Mouse (Mus musculus) heart, embryonic 12.5 days (tissue): ENCODE data around the gene Capn7. TPM values are rescaled to one million over a fixed set of nuclear protein-coding genes. Genes with fewer than 3 reads are reported as not detected.

ENCODE experiments used
- ATAC-seq: fragments of 200-750 bp; cut with Nextera tagmentation; 2 replicates; pipeline ENCODE4 v1.8.0; 2017; ENCODE audit warnings: moderate TSS enrichment, moderate library complexity; ENCODE audit not compliant: insufficient number of reproducible peaks, low FRiP score
- H3K27ac ChIP-seq: fragments of 300-500 bp; sonication (generic); 2 replicates; pipeline ENCODE4 v1.5.1; 2016; ENCODE audit warnings: mild to moderate bottlenecking, moderate library complexity; ENCODE audit not compliant: poor library complexity, severe bottlenecking
- H3K27me3 ChIP-seq: fragments of 300-500 bp; sonication (generic); replicated peaks from 2 replicates; pipeline ENCODE4 v1.6.1; 2016; ENCODE audit warnings: mild to moderate bottlenecking, moderate library complexity
- H3K36me3 ChIP-seq: fragments of 300-500 bp; sonication (generic); 2 replicates; pipeline ENCODE4 v1.6.1; 2016; ENCODE audit warnings: mild to moderate bottlenecking, moderate library complexity
- H3K4me1 ChIP-seq: fragments of 300-500 bp; sonication (generic); replicated peaks from 2 replicates; pipeline ENCODE4 v1.6.1; 2016; ENCODE audit warnings: mild to moderate bottlenecking
- H3K4me2 ChIP-seq: fragments of 300-500 bp; sonication (generic); 2 replicates; pipeline ENCODE4 v1.6.1; 2016; ENCODE audit warnings: mild to moderate bottlenecking, moderate library complexity
- H3K4me3 ChIP-seq: fragments of 300-500 bp; sonication (generic); 2 replicates; pipeline ENCODE4 v1.5.1; 2016; ENCODE audit warnings: mild to moderate bottlenecking
- H3K9ac ChIP-seq: fragments of 300-500 bp; sonication (generic); 2 replicates; pipeline ENCODE4 v1.6.1; 2016; ENCODE audit warnings: mild to moderate bottlenecking, moderate library complexity
- H3K9me3 ChIP-seq: fragments of 300-500 bp; sonication (generic); replicated peaks from 2 replicates; pipeline ENCODE4 v1.6.1; 2016; ENCODE audit warnings: mild to moderate bottlenecking, moderate library complexity
- whole genome bisulfite sequencing: fragments of 180-500 bp; shearing (Covaris S2); methylation state at CpG from one replicate; pipeline ENCODE4 v1.1.7; 2016; 5-methylcytosine and 5-hydroxymethylcytosine counted together
- polyA plus RNA-seq: library from polyadenylated mRNA; unstranded; fragments of >200 nt; fragmentation: Nextera tagmentation; extraction: Ambion mirVana; gene quantifications from 2 replicates; pipeline ENCODE4 v1.2.1, GENCODE M21; 2016

Gene Capn7
- polyA plus RNA-seq, 1 experiment from 2014 or later, result 42.9 TPM

DNA sequence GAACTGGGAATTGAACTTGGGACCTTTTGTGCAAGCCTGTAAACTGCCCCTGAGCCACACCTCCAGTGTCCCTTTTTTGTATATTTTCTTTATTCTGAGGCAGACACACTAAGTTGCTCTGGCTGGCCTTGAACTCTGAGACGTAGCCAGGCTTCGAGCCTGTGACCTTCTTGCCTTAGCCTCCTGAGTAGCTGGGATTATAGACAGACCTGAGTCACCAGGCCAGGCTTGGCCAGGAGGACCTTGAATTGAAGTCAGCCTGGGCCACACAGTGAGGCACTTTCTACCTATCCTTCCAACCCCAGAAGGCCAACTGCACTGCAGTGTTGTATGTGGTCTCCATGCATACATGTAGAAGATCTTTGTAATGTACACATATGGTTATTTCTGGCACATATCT is 60.0 kb downstream of the Capn7 start:
- Histone ChIP-seq H3K4me3 (no peak overlapping the region), H3K9me3 (peaks cover 8% of the 10 kb centered on the region), H3K27ac (no peak overlapping the region), H3K4me2 (no peak overlapping the region), H3K4me1 (peaks cover 69% of the 10 kb centered on the region), H3K9ac (no peak overlapping the region), H3K36me3 (0 out of 2 replicates have a peak, but pooled peaks cover 6% of the 10 kb centered on the region), H3K27me3 (no peaks in the 10 kb centered on the region)
- WGBS, result 86% methylated on average over 2 of the region's 2 CpGs
- ATAC-seq, result no peak

DNA sequence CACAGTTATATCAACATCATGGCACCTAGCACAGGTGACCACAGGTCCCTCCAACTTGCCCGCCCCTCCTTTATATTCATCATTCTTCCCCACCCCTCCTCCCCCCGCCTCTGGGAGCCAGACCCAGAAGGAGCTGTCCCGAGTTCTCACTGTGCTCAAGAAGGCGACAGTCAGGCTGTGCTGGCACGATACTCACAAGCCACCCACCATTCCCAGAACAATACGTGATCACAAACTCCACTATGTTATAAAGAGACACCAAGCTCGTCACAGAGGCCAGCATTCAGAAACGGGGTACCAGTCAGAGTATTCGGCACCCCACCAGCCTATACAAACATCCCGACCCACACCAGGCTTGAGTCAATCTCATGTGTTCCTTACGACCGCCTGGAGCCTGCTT is 60.9 kb downstream of the Capn7 start:
- ATAC-seq, result no peak
- Histone ChIP-seq H3K36me3 (0 out of 2 replicates have a peak, but pooled peaks cover 6% of the 10 kb centered on the region), H3K9ac (no peak overlapping the region), H3K9me3 (peaks cover 8% of the 10 kb centered on the region), H3K4me1 (peaks cover 72% of the 10 kb centered on the region), H3K27me3 (no peaks in the 10 kb centered on the region), H3K27ac (peak overlapping the region; percentile 33), H3K4me2 (no peak overlapping the region), H3K4me3 (no peak overlapping the region)
- WGBS, result 76% methylated on average over 12 of the region's 12 CpGs

DNA sequence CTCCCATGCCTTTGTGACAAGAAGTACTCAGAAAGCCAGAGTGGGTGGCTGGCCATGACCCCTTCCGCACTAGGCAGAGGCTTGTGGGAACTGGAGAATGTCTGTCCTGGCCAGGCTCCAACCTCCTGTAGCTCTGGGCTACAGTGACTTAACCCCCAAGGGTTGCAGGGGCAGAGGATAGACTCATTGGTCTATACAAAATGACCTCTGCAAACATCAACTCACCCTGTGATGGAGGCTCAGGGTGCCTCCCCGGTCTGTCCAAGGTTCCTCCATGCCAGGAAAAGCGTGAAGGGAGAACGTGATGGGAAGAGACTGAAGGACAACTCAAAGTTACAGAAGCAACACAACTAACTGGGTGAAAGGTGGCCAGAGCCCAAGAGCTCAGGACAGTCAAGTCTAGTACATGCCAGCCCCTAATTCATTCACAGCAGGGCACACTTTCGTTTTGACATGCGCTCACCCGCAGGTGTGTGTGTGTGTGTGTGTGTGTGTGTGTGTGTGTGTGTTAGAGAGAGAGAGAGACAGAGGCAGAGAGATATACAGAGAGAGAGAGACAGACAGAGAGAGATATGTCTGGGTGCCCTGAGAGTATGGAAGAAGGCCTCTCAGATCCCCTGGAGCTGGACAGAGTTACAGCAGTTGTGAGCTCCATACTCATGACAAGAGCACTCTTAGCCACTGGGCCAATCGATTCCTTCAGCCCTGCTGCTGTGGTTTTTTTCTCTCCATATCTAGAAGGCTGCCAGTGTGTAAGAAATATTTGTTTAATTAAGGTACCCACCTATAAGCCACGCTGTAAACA is 61.6 kb downstream of the Capn7 start:
- Histone ChIP-seq H3K27me3 (no peaks in the 10 kb centered on the region), H3K9me3 (peaks cover 8% of the 10 kb centered on the region), H3K4me3 (no peak overlapping the region), H3K4me1 (peaks cover 72% of the 10 kb centered on the region), H3K4me2 (no peak overlapping the region), H3K36me3 (0 out of 2 replicates have a peak, but pooled peaks cover 6% of the 10 kb centered on the region), H3K9ac (no peak overlapping the region), H3K27ac (peak overlapping the region; percentile 33)
- WGBS, result 74% methylated on average over 9 of the region's 9 CpGs
- ATAC-seq, result no peak

- Histone ChIP-seq H3K9me3 (peaks cover 8% of the 10 kb centered on the region), H3K4me3 (no peak overlapping the region), H3K9ac (no peak overlapping the region), H3K27me3 (no peaks in the 10 kb centered on the region), H3K36me3 (0 out of 2 replicates have a peak, but pooled peaks cover 6% of the 10 kb centered on the region), H3K27ac (no peak overlapping the region), H3K4me2 (no peak overlapping the region), H3K4me1 (peaks cover 72% of the 10 kb centered on the region)
- WGBS, result 92% methylated on average over 11 of the region's 11 CpGs
- no peak for ATAC-seq
Measured at GRCm38 (mm10) chr14:31398819-31399218, 62.4 kb downstream of the Capn7 start.

GRCm38 (mm10) chr14:31399271-31399670 is 62.8 kb downstream of the Capn7 start:
- Histone ChIP-seq H3K4me2 (no peak overlapping the region), H3K27me3 (no peaks in the 10 kb centered on the region), H3K36me3 (0 out of 2 replicates have a peak, but pooled peaks cover 6% of the 10 kb centered on the region), H3K27ac (no peak overlapping the region), H3K4me3 (no peak overlapping the region), H3K9me3 (peaks cover 8% of the 10 kb centered on the region), H3K4me1 (peaks cover 72% of the 10 kb centered on the region), H3K9ac (no peak overlapping the region)
- WGBS, result 76% methylated on average over 3 of the region's 3 CpGs
- ATAC-seq, result no peak

DNA sequence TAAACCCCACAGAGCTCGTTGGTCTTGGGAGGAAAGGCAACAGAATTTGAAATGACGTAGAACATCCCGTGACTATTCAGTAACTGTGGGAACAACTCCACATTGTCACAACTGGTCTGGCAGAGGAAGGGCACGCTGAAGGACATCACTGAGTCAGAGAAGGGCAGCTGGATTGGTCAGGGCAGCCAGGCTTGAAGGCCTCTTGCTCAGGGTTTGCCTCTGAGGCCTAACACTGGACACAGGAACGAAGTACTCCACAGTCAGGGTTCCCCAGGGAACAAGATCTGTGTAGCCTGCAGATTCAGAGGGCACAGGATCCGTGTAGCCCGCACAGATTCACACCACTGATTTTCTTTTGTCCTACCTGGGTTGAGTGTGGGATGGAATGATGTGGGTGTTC is 63.8 kb downstream of the Capn7 start:
- no peak for ATAC-seq
- peaks cover 5% of the 10 kb centered on the region for H3K9me3 ChIP-seq
- H3K27ac ChIP-seq, result no peak overlapping the region
- no peaks in the 10 kb centered on the region for H3K27me3 ChIP-seq
- WGBS, result 74% methylated on average over 7 of the region's 7 CpGs
- H3K4me3 ChIP-seq, result no peak overlapping the region
- H3K36me3 ChIP-seq, result 0 out of 2 replicates have a peak, but pooled peaks cover 4% of the 10 kb centered on the region
- H3K4me1 ChIP-seq, result peaks cover 72% of the 10 kb centered on the region
- no peak overlapping the region for H3K9ac ChIP-seq
- H3K4me2 ChIP-seq, result no peak overlapping the region

GRCm38 (mm10) chr14:31400896-31401295 is 64.5 kb downstream of the Capn7 start:
- 47% methylated on average over 11 of the region's 11 CpGs for WGBS
- peaks cover 76% of the 10 kb centered on the region for H3K4me1 ChIP-seq
- peak overlapping the region; percentile 49 for H3K27ac ChIP-seq

DNA sequence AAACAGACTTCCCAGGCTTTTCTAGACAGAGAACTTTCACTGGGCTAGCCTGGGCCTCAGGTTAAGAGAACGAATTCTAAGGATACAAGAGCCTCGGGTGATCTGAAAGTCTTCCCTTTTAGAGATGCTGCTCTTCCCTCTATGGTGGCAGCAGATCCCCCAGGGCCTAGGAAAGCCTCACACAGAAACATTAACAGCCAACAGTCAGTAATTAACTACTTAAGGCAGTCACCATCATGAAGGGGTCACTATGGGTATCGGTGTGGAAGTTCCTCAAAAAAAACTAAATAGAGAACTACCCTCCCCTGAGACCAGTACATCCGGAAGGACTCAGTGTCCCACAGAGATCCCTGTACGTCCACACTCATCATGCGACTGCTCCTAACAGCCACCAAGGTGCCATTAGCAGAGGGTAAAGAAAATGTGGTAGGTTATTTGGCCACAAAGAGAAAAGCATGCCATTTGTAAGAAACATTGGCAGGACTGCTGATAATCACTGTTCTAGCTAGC is 65.5 kb downstream of the Capn7 start:
- Histone ChIP-seq H3K27me3 (no peaks in the 10 kb centered on the region), H3K9ac (no peak overlapping the region), H3K4me2 (no peak overlapping the region), H3K4me3 (no peak overlapping the region), H3K4me1 (peaks cover 86% of the 10 kb centered on the region), H3K9me3 (no peaks in the 10 kb centered on the region), H3K36me3 (no peaks in the 10 kb centered on the region), H3K27ac (0 out of 2 replicates have a peak overlapping the region, but pooled peaks have one; percentile 8)
- no peak for ATAC-seq
- 79% methylated on average over 6 of the region's 6 CpGs for WGBS

More at GRCm38 (mm10) chr14:31400896-31401295, 64.5 kb downstream of the Capn7 start:
- Histone ChIP-seq H3K9ac (0 out of 2 replicates have a peak overlapping the region, but pooled peaks have one; percentile 22), H3K4me3 (no peak overlapping the region), H3K9me3 (no peaks in the 10 kb centered on the region), H3K27me3 (no peaks in the 10 kb centered on the region), H3K36me3 (0 out of 2 replicates have a peak, but pooled peaks cover 2% of the 10 kb centered on the region), H3K4me2 (no peak overlapping the region)
- no peak for ATAC-seq

GRCm38 (mm10) chr14:31402693-31403092 is 66.3 kb downstream of the Capn7 start:
- no peak overlapping the region for H3K27ac ChIP-seq

DNA sequence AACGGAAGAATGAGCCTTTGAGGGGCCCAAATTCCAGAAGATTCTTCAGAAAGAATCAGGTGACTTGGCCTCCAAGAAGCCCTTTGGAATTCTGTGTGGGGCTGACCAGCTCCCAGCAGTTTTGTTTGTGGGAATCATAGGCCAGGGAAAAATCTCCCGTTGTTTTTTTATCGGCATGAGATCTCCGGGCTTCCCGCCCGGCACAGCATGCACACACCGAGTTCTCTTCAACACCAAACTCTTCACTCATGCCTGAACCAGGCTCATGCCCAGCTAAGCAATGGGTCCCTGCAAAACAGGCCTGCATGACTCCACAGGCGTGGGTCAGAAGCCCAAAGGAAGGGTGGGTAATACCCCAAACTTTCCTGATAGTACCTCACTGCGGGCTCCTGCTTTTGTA is 67.1 kb downstream of the Capn7 start:
- H3K4me1 ChIP-seq, result peaks cover 89% of the 10 kb centered on the region

More at GRCm38 (mm10) chr14:31402693-31403092, 66.3 kb downstream of the Capn7 start:
- Histone ChIP-seq H3K9ac (no peak overlapping the region), H3K4me2 (no peak overlapping the region), H3K36me3 (no peaks in the 10 kb centered on the region), H3K4me1 (peaks cover 86% of the 10 kb centered on the region), H3K9me3 (no peaks in the 10 kb centered on the region), H3K4me3 (no peak overlapping the region), H3K27me3 (no peaks in the 10 kb centered on the region)
- WGBS, result 70% methylated on average over 5 of the region's 5 CpGs
- no peak for ATAC-seq

GRCm38 (mm10) chr14:31403995-31404394 is 67.6 kb downstream of the Capn7 start:
- peak; percentile 60 for ATAC-seq
- WGBS, result 6% methylated on average over 8 of the region's 8 CpGs
- Histone ChIP-seq H3K4me3 (no peak overlapping the region), H3K4me1 (peaks cover 93% of the 10 kb centered on the region), H3K27me3 (no peaks in the 10 kb centered on the region), H3K27ac (peak overlapping the region; percentile 72), H3K4me2 (peak overlapping the region; percentile 53), H3K9ac (no peak overlapping the region), H3K9me3 (no peaks in the 10 kb centered on the region), H3K36me3 (no peaks in the 10 kb centered on the region)

More for the DNA sequence above, 67.1 kb downstream of the Capn7 start:
- ATAC-seq, result no peak
- Histone ChIP-seq H3K27ac (peak overlapping the region; percentile 72), H3K4me2 (peak overlapping the region; percentile 53), H3K9ac (no peak overlapping the region), H3K36me3 (no peaks in the 10 kb centered on the region), H3K4me3 (no peak overlapping the region), H3K9me3 (no peaks in the 10 kb centered on the region), H3K27me3 (no peaks in the 10 kb centered on the region)
- 18% methylated on average over 9 of the region's 9 CpGs for WGBS
